Mouse (Mus musculus) left cerebral cortex, postnatal 14 days (tissue): ENCODE measurements around the gene Kdm5c. TPM values are rescaled to one million over a fixed set of nuclear protein-coding genes. Genes with fewer than 3 reads are reported as not detected.
A peak's percentile ranks its signal among the peaks of the same experiment; 100 is the strongest.
"Not testable (repeated sequence)": the region's sequence is repeated elsewhere in the genome, so short reads cannot be mapped to it uniquely, and the experiment has no call there.

Experiments
- DNase-seq, 2 experiments: peaks; one replicate each; pipeline ENCODE4 v3.0.0; 2021 to 2022; ENCODE audit warnings: low spot score in 2 of 2, mixed read lengths in 1 of 2
- intact Hi-C: fragments of 180-260 bp; cut with DNase I; formaldehyde crosslinking; loops from one replicate; pipeline ENCODE4 v1.15.1; 2025
- total RNA-seq, 2 experiments: library from RNA; stranded (reverse); gene quantifications; 2 replicates each; pipeline ENCODE4 v1.2.3; 2021

The Kdm5c gene
- total RNA-seq, 2 experiments from 2014 or later: 59.4 to 69.8 TPM

- intact Hi-C loops: no loop called here
- DNase-seq: no peak
These were observed 38.4 kb downstream of the Kdm5c start for GRCm38 (mm10) chrX:152271189-152271588.

DNA sequence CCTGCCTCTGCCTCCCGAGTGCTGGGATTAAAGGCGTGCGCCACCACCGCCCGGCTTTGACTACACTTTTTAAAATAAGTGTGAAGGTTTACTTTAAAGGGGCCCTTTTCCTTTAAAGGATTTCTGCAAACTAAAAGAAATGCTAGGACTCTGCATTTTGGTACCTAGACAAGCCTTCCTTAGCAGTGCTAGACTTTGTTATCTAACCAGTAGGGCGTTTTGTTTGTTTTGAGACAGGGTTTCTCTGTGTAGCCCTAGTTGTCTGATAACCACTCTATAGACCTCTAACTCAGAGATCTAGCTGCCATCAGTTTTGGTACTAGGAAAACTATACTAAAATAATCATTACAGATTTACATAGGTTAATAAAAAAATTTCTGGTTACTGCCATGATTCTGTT is 46.6 kb downstream of the Kdm5c start:
- intact Hi-C loops: no loop called here
- DNase-seq: no peak

- intact Hi-C loops: no loop called here
These were observed 51.9 kb downstream of the Kdm5c start for GRCm38 (mm10) chrX:152284746-152285145.

GRCm38 (mm10) chrX:152287026-152287425 is 54.2 kb downstream of the Kdm5c start:
- DNase-seq, intact Hi-C loops: not testable (repeated sequence)

More at GRCm38 (mm10) chrX:152284746-152285145, 51.9 kb downstream of the Kdm5c start:
- no peak for DNase-seq

DNA sequence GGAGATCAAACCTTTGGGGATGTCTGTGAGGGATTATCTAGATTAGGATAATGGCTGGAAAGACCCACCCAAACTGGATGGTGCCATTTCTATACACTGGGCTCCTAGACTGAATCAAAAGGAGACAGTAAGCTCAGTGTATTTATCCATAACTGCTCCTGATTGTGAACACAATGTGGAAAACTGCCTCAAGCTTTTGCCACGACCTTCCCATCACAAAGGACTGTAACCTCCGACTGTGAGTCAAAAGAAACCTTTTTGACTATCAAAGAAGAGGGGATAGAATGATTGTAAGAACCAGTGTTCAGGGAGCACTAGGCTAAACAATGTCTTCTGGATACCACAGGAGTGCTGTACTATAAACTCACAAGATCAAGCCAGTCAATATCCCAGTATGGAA is 73.4 kb downstream of the Kdm5c start:
- intact Hi-C loops: no loop called here
- DNase-seq: no peak

GRCm38 (mm10) chrX:152307371-152307770 is 74.6 kb downstream of the Kdm5c start:
- intact Hi-C loops: no loop called here
- DNase-seq: no peak

- DNase-seq: peak; percentile 12 to 23
These were observed 75.1 kb downstream of the Kdm5c start for GRCm38 (mm10) chrX:152307942-152308341.

DNA sequence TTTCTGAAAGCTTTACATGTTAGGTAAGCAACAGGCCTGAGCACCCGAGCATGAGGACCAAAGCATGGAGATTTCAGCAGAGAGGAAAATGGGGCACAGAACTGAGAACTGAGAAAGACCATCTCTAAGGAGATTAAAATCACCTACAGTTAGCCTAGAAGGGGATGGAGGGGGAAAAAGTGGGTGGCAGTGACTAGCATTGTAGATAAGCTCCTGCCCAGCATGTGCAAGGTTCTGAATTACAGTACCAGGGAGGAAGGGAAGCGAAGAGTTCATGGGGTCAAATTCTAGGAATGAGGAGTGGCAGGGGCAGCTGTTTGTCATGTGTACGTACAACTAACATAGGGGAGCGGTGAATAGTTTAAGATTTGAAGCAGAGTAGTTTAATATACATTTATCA is 87.7 kb downstream of the Kdm5c start:
- intact Hi-C loops: no loop called here
- no peak for DNase-seq

More at GRCm38 (mm10) chrX:152307942-152308341, 75.1 kb downstream of the Kdm5c start:
- intact Hi-C loops: no loop called here

DNA sequence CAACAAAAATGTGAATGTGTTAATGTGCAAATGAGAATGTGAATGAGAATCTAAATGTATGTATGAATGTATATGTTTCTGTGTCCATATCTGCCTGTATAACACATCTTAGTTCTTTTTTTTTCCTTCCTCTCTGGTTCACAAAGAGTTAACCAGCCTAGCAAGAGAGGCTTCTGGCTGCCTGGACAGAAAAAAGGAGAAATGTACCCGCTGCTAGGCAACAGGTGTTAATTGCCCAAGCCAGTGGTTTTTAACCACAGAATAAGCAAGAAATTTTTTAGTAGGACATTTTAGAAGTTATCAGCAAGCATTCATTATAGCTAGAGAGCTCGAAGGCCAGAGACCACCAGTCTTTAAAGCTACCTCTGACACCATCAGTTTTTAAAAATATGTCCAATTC is 90.0 kb downstream of the Kdm5c start:
- intact Hi-C loops: no loop called here
- no peak for DNase-seq

- intact Hi-C loops: no loop called here
- DNase-seq: no peak
These were observed 90.8 kb downstream of the Kdm5c start for GRCm38 (mm10) chrX:152323584-152323983.

Other genes starting within 250 kb of the Kdm5c start
- gene Hsd17b10, start 231.2 kb upstream of the Kdm5c start, total RNA-seq: 10 to 100 TPM; 41.4 to 45.4 TPM
- 1 to 10 TPM in 1 of 2 experiments, not detected in 1; 2.2 TPM for gene Ribc1, start 216.7 kb upstream of the Kdm5c start, total RNA-seq
- gene Smc1a, start 216.6 kb upstream of the Kdm5c start, total RNA-seq: 10 to 100 TPM; 46.6 to 49.5 TPM
- gene Iqsec2, start 88.8 kb upstream of the Kdm5c start, total RNA-seq: 100 to 1,000 TPM; 147 to 149 TPM
- gene Kantr, start 94.5 kb downstream of the Kdm5c start, total RNA-seq: 10 to 100 TPM; 45.2 to 53.4 TPM
- gene Tspyl2, start 109.4 kb downstream of the Kdm5c start, total RNA-seq: 10 to 100 TPM; 65.9 to 78.1 TPM
- 10 to 100 TPM; 20.4 to 21.2 TPM for gene Gpr173, start 135.7 kb downstream of the Kdm5c start, total RNA-seq